Mouse (Mus musculus) heart, embryonic 15.5 days (tissue): ENCODE data around the gene Oasl1. TPM values are rescaled to one million over a fixed set of nuclear protein-coding genes. Genes with fewer than 3 reads are reported as not detected.
"Not testable (repeated sequence)": the region's sequence is repeated elsewhere in the genome, so short reads cannot be mapped to it uniquely, and the experiment has no call there.

Source experiments
- ATAC-seq: fragments of 200-750 bp; cut with Nextera tagmentation; replicated peaks from 2 replicates; pipeline ENCODE4 v1.8.0; 2017; ENCODE audit warnings: low read depth, moderate TSS enrichment; ENCODE audit not compliant: insufficient number of reproducible peaks, insufficient read depth, low FRiP score
- H3K27ac ChIP-seq: fragments of 300-500 bp; sonication (generic); 2 replicates; pipeline ENCODE4 v1.5.1; 2015; ENCODE audit warnings: mild to moderate bottlenecking, inconsistent platforms
- H3K27me3 ChIP-seq: fragments of 300-500 bp; sonication (generic); 2 replicates; pipeline ENCODE4 v1.6.1; 2015; ENCODE audit warnings: inconsistent platforms
- H3K36me3 ChIP-seq: fragments of 300-500 bp; sonication (generic); 2 replicates; pipeline ENCODE4 v1.6.1; 2015; ENCODE audit warnings: mild to moderate bottlenecking, inconsistent platforms
- H3K4me1 ChIP-seq: fragments of 300-500 bp; sonication (generic); replicated peaks from 2 replicates; pipeline ENCODE4 v1.6.1; 2015; ENCODE audit warnings: inconsistent platforms
- H3K4me2 ChIP-seq: fragments of 300-500 bp; sonication (generic); 2 replicates; pipeline ENCODE4 v1.6.1; 2015; ENCODE audit warnings: inconsistent platforms, mild to moderate bottlenecking, moderate library complexity
- H3K4me3 ChIP-seq: fragments of 300-500 bp; sonication (generic); 2 replicates; pipeline ENCODE4 v1.5.1; 2015; ENCODE audit warnings: mild to moderate bottlenecking, inconsistent platforms
- H3K9ac ChIP-seq: fragments of 300-500 bp; sonication (generic); 2 replicates; pipeline ENCODE4 v1.6.1; 2015; ENCODE audit warnings: mild to moderate bottlenecking, inconsistent platforms
- H3K9me3 ChIP-seq: fragments of 300-500 bp; sonication (generic); replicated peaks from 2 replicates; pipeline ENCODE4 v1.6.1; 2016; ENCODE audit warnings: inconsistent platforms
- WGBS: fragments of 180-500 bp; shearing (Covaris S2); methylation state at CpG from one replicate; pipeline ENCODE4 v1.1.7; 2015; ENCODE audit warnings: mixed read lengths; 5-methylcytosine and 5-hydroxymethylcytosine counted together
- polyA plus RNA-seq: library from polyadenylated mRNA; unstranded; fragments of >200 nt; fragmentation: Nextera tagmentation; extraction: Ambion mirVana; gene quantifications from 2 replicates; pipeline ENCODE4 v1.2.1, GENCODE M21; 2015

Oasl1 gene
- polyA plus RNA-seq, 1 experiment from 2014 or later = 0.63 TPM

GRCm38 (mm10) chr5:114931626-114932025 lies 8.6 kb downstream of the Oasl1 start:
- Histone ChIP-seq H3K9me3 (no peaks in the 10 kb centered on the region), H3K4me3 (no peak overlapping the region), H3K27ac (no peak overlapping the region), H3K36me3 (no peaks in the 10 kb centered on the region), H3K9ac (no peak overlapping the region), H3K4me2 (no peak overlapping the region), H3K27me3 (no peaks in the 10 kb centered on the region), H3K4me1 (no peaks in the 10 kb centered on the region)
- ATAC-seq = no peak
- 56% methylated on average over 5 of the region's 5 CpGs for WGBS

DNA sequence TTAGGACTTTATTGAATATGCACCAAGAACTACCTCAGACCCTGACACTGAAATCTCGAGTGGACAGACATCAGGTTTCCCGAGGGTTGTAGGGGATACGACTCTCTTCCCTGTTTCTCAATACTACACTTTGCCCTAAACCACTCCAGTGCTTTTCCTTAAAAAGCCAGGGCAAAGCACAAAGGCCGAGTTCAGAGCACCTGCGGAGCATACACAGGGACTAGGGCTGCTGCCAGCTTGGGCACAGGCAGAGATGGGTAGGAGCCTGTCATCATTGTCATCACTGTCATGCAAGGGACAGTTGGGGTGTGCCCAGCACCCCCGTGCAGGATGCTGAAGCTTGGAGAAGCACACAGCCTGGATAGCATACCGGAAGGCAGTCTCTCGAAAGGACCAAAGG lies 10.2 kb downstream of the Oasl1 start:
- no peak for ATAC-seq
- WGBS = 77% methylated on average over 8 of the region's 8 CpGs

DNA sequence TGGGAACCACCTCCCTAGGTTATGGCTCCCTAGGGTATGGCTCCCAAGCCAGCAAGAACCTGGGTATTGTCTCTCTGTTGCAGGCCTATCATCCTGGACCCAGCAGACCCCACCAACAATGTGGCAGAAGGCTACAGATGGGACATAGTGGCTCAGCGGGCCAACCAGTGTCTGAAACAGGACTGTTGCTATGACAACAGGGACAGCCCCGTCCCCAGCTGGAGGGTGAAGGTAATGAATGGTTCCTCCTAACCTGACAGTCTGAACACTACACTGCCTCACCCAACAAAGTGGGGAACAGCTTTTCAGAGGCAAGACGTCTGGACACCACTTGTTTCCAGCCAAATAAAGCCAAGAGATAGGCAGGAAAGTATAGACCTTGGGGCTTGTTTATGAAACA lies 12.8 kb downstream of the Oasl1 start:
- Histone ChIP-seq H3K4me1 (no peaks in the 10 kb centered on the region), H3K4me2 (no peak overlapping the region), H3K4me3 (no peak overlapping the region), H3K27ac (no peak overlapping the region), H3K9me3 (no peaks in the 10 kb centered on the region), H3K9ac (no peak overlapping the region), H3K36me3 (no peaks in the 10 kb centered on the region), H3K27me3 (no peaks in the 10 kb centered on the region)
- WGBS = 32% methylated on average over 3 of the region's 3 CpGs
- no peak for ATAC-seq

More for the DNA sequence above, 10.2 kb downstream of the Oasl1 start:
- H3K4me2 ChIP-seq = no peak overlapping the region
- H3K36me3 ChIP-seq = no peaks in the 10 kb centered on the region
- H3K4me1 ChIP-seq = no peaks in the 10 kb centered on the region
- no peaks in the 10 kb centered on the region for H3K27me3 ChIP-seq
- no peak overlapping the region for H3K27ac ChIP-seq
- H3K4me3 ChIP-seq = no peak overlapping the region
- H3K9me3 ChIP-seq = no peaks in the 10 kb centered on the region
- H3K9ac ChIP-seq = no peak overlapping the region

- not testable (repeated sequence) for ATAC-seq, H3K4me2 ChIP-seq
- WGBS = 48% methylated on average over 3 of the region's 3 CpGs
Observed at GRCm38 (mm10) chr5:114941138-114941537, 18.1 kb downstream of the Oasl1 start.

GRCm38 (mm10) chr5:114942074-114942765 lies 19.2 kb downstream of the Oasl1 start, which contains the start of gene 2210016L21Rik:
Gene 2210016L21Rik, plus strand, starts transcription at chr5:114942158.
- peak; percentile 92 for ATAC-seq
- Histone ChIP-seq H3K9ac (peak within 1 kb of the TSS; percentile 96), H3K4me1 (peaks cover 6% of the 10 kb centered on the region), H3K27me3 (no peaks in the 10 kb centered on the region), H3K36me3 (peaks cover 16% of the 10 kb centered on the region), H3K4me2 (peak within 1 kb of the TSS; percentile 88), H3K27ac (peak within 1 kb of the TSS; percentile 86), H3K4me3 (peak within 1 kb of the TSS; percentile 94), H3K9me3 (no peaks in the 10 kb centered on the region)
- WGBS = 2% methylated on average over 39 of the region's 39 CpGs

More at GRCm38 (mm10) chr5:114941138-114941537, 18.1 kb downstream of the Oasl1 start:
- H3K27me3 ChIP-seq, H3K36me3 ChIP-seq, H3K4me1 ChIP-seq, H3K9ac ChIP-seq, H3K27ac ChIP-seq, H3K9me3 ChIP-seq, H3K4me3 ChIP-seq: not testable (repeated sequence)

GRCm38 (mm10) chr5:114942766-114943130 lies 19.7 kb downstream of the Oasl1 start:
- Histone ChIP-seq H3K27me3 (no peaks in the 10 kb centered on the region), H3K36me3 (peaks cover 22% of the 10 kb centered on the region), H3K4me1 (peaks cover 6% of the 10 kb centered on the region), H3K4me2 (peak overlapping the region; percentile 88), H3K27ac (no peak overlapping the region), H3K9ac (peak overlapping the region; percentile 96), H3K9me3 (no peaks in the 10 kb centered on the region), H3K4me3 (peak overlapping the region; percentile 94)
- 51% methylated on average over 4 of the region's 4 CpGs for WGBS
- ATAC-seq = no peak

- Histone ChIP-seq H3K4me2 (no peak overlapping the region), H3K4me1 (peaks cover 18% of the 10 kb centered on the region), H3K4me3 (no peak overlapping the region), H3K27ac (no peak overlapping the region), H3K36me3 (peaks cover 30% of the 10 kb centered on the region), H3K27me3 (no peaks in the 10 kb centered on the region), H3K9ac (no peak overlapping the region), H3K9me3 (no peaks in the 10 kb centered on the region)
- ATAC-seq = no peak
- WGBS = 92% methylated on average over 10 of the region's 10 CpGs
Observed at GRCm38 (mm10) chr5:114945072-114945471, 22.0 kb downstream of the Oasl1 start.

DNA sequence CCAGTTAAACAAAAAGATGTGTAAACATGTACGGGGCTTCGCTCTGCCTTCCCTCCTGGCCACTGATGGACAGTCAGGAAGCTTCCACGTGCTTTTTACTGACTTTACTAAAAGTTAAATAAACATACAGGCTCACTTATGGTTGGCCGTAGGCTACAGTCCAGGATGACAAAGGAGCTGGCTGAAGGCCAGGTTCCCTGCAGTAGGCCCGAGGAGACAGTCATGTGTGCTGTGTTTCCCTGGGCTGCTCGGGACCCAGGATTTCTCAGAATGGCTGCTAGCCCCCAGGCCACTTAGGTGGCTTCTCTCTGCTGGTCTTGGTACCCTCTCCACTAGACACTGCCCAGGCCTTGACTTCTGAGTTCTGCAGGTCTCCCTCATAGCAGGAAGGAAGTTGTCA lies 25.9 kb downstream of the Oasl1 start:
- H3K4me3 ChIP-seq = no peak overlapping the region
- H3K4me1 ChIP-seq = peaks cover 11% of the 10 kb centered on the region
- WGBS = 32% methylated on average over 6 of the region's 6 CpGs
- no peak overlapping the region for H3K4me2 ChIP-seq
- no peaks in the 10 kb centered on the region for H3K27me3 ChIP-seq
- H3K9ac ChIP-seq = no peak overlapping the region
- H3K36me3 ChIP-seq = peaks cover 30% of the 10 kb centered on the region
- no peak overlapping the region for H3K27ac ChIP-seq
- ATAC-seq = peak; percentile 28; the same call in 1 of the 2 replicates
- H3K9me3 ChIP-seq = no peaks in the 10 kb centered on the region

DNA sequence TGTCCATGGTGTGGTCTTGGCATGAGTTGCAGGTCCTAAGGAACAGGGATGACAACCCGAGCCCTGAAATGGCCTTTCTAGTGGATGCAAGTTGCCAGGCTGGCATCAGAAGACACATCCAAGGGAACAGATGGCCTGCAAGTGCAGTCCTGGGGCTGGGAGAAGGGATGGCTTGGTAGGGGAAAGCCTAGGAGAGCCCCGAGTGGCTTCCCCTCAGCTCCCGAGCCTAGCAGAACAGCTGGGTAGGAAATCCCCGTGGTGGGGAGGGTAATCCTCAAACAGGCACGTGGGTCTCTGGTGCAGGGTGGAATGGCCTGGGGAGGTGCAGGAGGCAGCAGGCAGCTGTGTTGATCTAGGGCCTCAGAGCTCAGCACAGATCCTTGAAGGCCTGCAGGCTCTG lies 26.3 kb downstream of the Oasl1 start:
- ATAC-seq = no peak; the same call in 1 of the 2 replicates

DNA sequence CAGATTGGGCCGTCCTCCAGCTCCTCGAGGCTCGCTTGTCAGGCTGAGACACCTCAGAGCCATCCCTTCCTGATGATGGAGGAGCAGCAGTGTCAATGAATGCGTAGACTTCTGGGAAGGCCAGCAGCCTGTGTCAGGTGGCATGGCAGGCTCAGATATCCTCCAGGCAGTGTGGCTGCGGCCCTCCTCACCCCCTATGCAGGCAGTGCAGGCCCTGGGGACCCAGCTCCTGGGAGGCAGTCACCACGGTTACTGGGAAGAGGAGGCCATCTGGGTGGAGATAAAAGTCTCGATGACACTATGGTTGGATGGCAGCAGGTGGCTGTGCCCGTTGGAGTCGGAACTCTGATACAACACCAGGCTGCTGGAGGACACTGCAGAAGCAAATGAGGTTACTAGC lies 26.8 kb downstream of the Oasl1 start:
- H3K9ac ChIP-seq = no peak overlapping the region
- no peak overlapping the region for H3K4me2 ChIP-seq
- H3K27ac ChIP-seq = no peak overlapping the region
- no peak; the same call in 1 of the 2 replicates for ATAC-seq
- H3K4me1 ChIP-seq = peaks cover 11% of the 10 kb centered on the region
- WGBS = 83% methylated on average over 9 of the region's 9 CpGs
- no peaks in the 10 kb centered on the region for H3K27me3 ChIP-seq
- peaks cover 30% of the 10 kb centered on the region for H3K36me3 ChIP-seq
- H3K9me3 ChIP-seq = no peaks in the 10 kb centered on the region
- no peak overlapping the region for H3K4me3 ChIP-seq

More for the DNA sequence above, 26.3 kb downstream of the Oasl1 start:
- no peak overlapping the region for H3K9ac ChIP-seq
- H3K36me3 ChIP-seq = peaks cover 30% of the 10 kb centered on the region
- H3K27ac ChIP-seq = no peak overlapping the region
- H3K4me3 ChIP-seq = no peak overlapping the region
- WGBS = 57% methylated on average over 5 of the region's 5 CpGs
- no peaks in the 10 kb centered on the region for H3K27me3 ChIP-seq
- H3K9me3 ChIP-seq = no peaks in the 10 kb centered on the region
- no peak overlapping the region for H3K4me2 ChIP-seq
- peaks cover 11% of the 10 kb centered on the region for H3K4me1 ChIP-seq

GRCm38 (mm10) chr5:114950669-114951068 lies 27.6 kb downstream of the Oasl1 start:
- Histone ChIP-seq H3K4me2 (no peak overlapping the region), H3K27me3 (no peaks in the 10 kb centered on the region), H3K9ac (no peak overlapping the region), H3K9me3 (no peaks in the 10 kb centered on the region), H3K27ac (no peak overlapping the region), H3K4me1 (peaks cover 11% of the 10 kb centered on the region), H3K4me3 (no peak overlapping the region), H3K36me3 (peaks cover 29% of the 10 kb centered on the region)
- ATAC-seq = no peak
- 70% methylated on average over 12 of the region's 12 CpGs for WGBS

GRCm38 (mm10) chr5:114951279-114951880 lies 28.3 kb downstream of the Oasl1 start:
- no peak overlapping the region for H3K4me3 ChIP-seq
- ATAC-seq = no peak
- no peak overlapping the region for H3K27ac ChIP-seq
- H3K9me3 ChIP-seq = no peaks in the 10 kb centered on the region
- H3K4me2 ChIP-seq = no peak overlapping the region
- peaks cover 11% of the 10 kb centered on the region for H3K4me1 ChIP-seq
- H3K9ac ChIP-seq = no peak overlapping the region
- peaks cover 22% of the 10 kb centered on the region for H3K36me3 ChIP-seq
- no peaks in the 10 kb centered on the region for H3K27me3 ChIP-seq
- 76% methylated on average over 21 of the region's 21 CpGs for WGBS
